Mouse (Mus musculus) heart, postnatal 0 days (tissue): Measurements from ENCODE around the gene Cnga4. TPM values are rescaled to one million over a fixed set of nuclear protein-coding genes. Genes with fewer than 3 reads are reported as not detected.
"Not testable (repeated sequence)": the region's sequence is repeated elsewhere in the genome, so short reads cannot be mapped to it uniquely, and the experiment has no call there.

Experiments used
- ATAC-seq: fragments of 200-750 bp; cut with Nextera tagmentation; 2 replicates; pipeline ENCODE4 v1.8.0; 2017; ENCODE audit warnings: low read depth, moderate number of reproducible peaks, moderate library complexity; ENCODE audit not compliant: insufficient read depth
- DNase-seq: peaks from one replicate; pipeline ENCODE4 v3.0.0-alpha.2; 2016; ENCODE audit warnings: low spot score
- H3K27ac ChIP-seq: fragments of 300-500 bp; sonication (generic); 2 replicates; pipeline ENCODE4 v1.5.1; 2014; ENCODE audit warnings: low read depth, mild to moderate bottlenecking
- H3K27me3 ChIP-seq: fragments of 300-500 bp; sonication (generic); 2 replicates; pipeline ENCODE4 v1.6.1; 2014; ENCODE audit warnings: low read length, mixed read lengths; ENCODE audit not compliant: control insufficient read depth, insufficient read depth
- H3K36me3 ChIP-seq: fragments of 300-500 bp; sonication (generic); replicated peaks from 2 replicates; pipeline ENCODE4 v1.6.1; 2014; ENCODE audit warnings: low read length, mixed read lengths; ENCODE audit not compliant: control insufficient read depth, insufficient read depth
- H3K4me1 ChIP-seq: fragments of 300-500 bp; sonication (generic); 2 replicates; pipeline ENCODE4 v1.6.1; 2014; ENCODE audit warnings: antibody characterized with exemption; ENCODE audit not compliant: control insufficient read depth, insufficient read depth
- H3K4me2 ChIP-seq: fragments of 300-500 bp; sonication (generic); 2 replicates; pipeline ENCODE4 v1.6.1; 2014; ENCODE audit warnings: low read depth, mild to moderate bottlenecking, low read length, moderate library complexity
- H3K4me3 ChIP-seq: fragments of 300-500 bp; sonication (generic); 2 replicates; pipeline ENCODE4 v1.5.1; 2014; ENCODE audit warnings: low read depth, low read length
- H3K9ac ChIP-seq: fragments of 300-500 bp; sonication (generic); replicated peaks from 2 replicates; pipeline ENCODE4 v1.6.1; 2014; ENCODE audit warnings: low read depth, low read length, mixed read lengths
- H3K9me3 ChIP-seq: fragments of 300-500 bp; sonication (generic); replicated peaks from 2 replicates; pipeline ENCODE4 v1.6.1; 2016; ENCODE audit warnings: low read length; ENCODE audit not compliant: control insufficient read depth
- CTCF ChIP-seq: IDR thresholded peaks from 2 replicates; pipeline ENCODE4 v1.5.1; 2016; ENCODE audit warnings: antibody characterized with exemption, control low read depth, low read depth
- EP300 ChIP-seq: IDR thresholded peaks from 2 replicates; pipeline ENCODE4 v1.6.1; 2016; ENCODE audit warnings: antibody characterized with exemption, low read depth
- WGBS: fragments of 180-500 bp; shearing (Covaris S2); extraction: QIAGEN DNeasy Blood & Tissue Kit; methylation state at CpG from one replicate; pipeline ENCODE4 v1.1.7; 2014; 5-methylcytosine and 5-hydroxymethylcytosine counted together
- polyA plus RNA-seq: library from polyadenylated mRNA; unstranded; fragments of >200 nt; fragmentation: Nextera tagmentation; extraction: Ambion mirVana; gene quantifications from 2 replicates; pipeline ENCODE4 v1.2.1, GENCODE M21; 2015
- total RNA-seq: library from RNA; depleted of rRNA; stranded (reverse); fragments of >200 nt; gene quantifications from 2 replicates; pipeline ENCODE4 v1.2.3, GENCODE M21; 2014; ENCODE audit warnings: low replicate concordance; rRNA removed

The Cnga4 gene
- total RNA-seq (not detected in 2 replicates), polyA plus RNA-seq (not detected in 2 replicates)

- ATAC-seq (no peak), DNase-seq (no peak)
- H3K9ac ChIP-seq, result no peak within 1 kb of the TSS
- 69% methylated on average over 5 of the region's 5 CpGs for WGBS
- H3K36me3 ChIP-seq, result no peaks in the 10 kb centered on the region
- no peaks in the 10 kb centered on the region for H3K27me3 ChIP-seq
- no peak within 1 kb of the TSS for H3K4me3 ChIP-seq
- peaks cover 2% of the 10 kb centered on the region; the same call in 1 of the 2 replicates for H3K4me1 ChIP-seq
- no peak within 1 kb of the TSS for H3K27ac ChIP-seq
- H3K4me2 ChIP-seq, result no peak within 1 kb of the TSS
- no peaks in the 10 kb centered on the region for H3K9me3 ChIP-seq
- TF ChIP-seq EP300 (no peak), CTCF (no peak)
Measured at GRCm38 (mm10) chr7:105404268-105404667, at the start of gene Cnga4. Gene Cnga4 (plus strand): TSS chr7:105404568.

GRCm38 (mm10) chr7:105356064-105356463 is 48.3 kb upstream of the Cnga4 start:
- not testable (repeated sequence) for H3K4me3 ChIP-seq, H3K4me1 ChIP-seq, H3K36me3 ChIP-seq, H3K27me3 ChIP-seq, H3K9me3 ChIP-seq, ATAC-seq, H3K9ac ChIP-seq, H3K4me2 ChIP-seq, DNase-seq, H3K27ac ChIP-seq
- no CpG with 5 or more reads among the region's 5 CpGs for WGBS

DNA sequence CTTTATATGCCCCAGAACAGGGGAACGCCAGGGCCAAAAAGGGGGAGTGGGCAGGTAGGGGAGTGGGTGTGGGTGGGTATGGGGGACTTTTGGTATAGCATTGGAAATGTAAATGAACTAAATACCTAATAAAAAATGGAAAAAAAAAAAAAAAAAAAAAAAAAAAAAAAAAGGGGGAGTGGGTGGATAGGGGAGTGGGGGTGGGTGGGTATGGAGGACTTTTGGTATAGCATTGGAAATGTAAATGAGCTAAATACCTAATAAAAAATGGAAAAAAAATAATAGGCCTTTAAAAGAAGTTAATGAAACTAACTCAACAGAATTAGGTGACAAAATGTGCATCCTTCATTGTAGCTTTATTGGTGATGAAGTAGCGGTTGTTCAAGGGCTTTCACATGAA is 47.9 kb upstream of the Cnga4 start:
- not testable (repeated sequence) for H3K4me2 ChIP-seq, ATAC-seq
- 78% methylated on average over 1 of the region's 2 CpGs for WGBS

GRCm38 (mm10) chr7:105361713-105362112 is 42.7 kb upstream of the Cnga4 start:
- H3K36me3 ChIP-seq, result no peaks in the 10 kb centered on the region
- no peaks in the 10 kb centered on the region for H3K27me3 ChIP-seq
- 62% methylated on average over 2 of the region's 2 CpGs for WGBS
- no peak overlapping the region for H3K9ac ChIP-seq
- H3K4me2 ChIP-seq, result no peak overlapping the region
- H3K9me3 ChIP-seq, result no peaks in the 10 kb centered on the region
- TF ChIP-seq EP300 (no peak), CTCF (no peak)
- no peak overlapping the region for H3K27ac ChIP-seq
- ATAC-seq (no peak), DNase-seq (no peak)
- no peaks in the 10 kb centered on the region for H3K4me1 ChIP-seq
- no peak overlapping the region for H3K4me3 ChIP-seq

More for the DNA sequence above, 47.9 kb upstream of the Cnga4 start:
- not testable (repeated sequence) for H3K27me3 ChIP-seq, H3K4me3 ChIP-seq, H3K9me3 ChIP-seq, DNase-seq, H3K9ac ChIP-seq, H3K36me3 ChIP-seq, H3K4me1 ChIP-seq, H3K27ac ChIP-seq

- 82% methylated on average over 5 of the region's 5 CpGs for WGBS
- Histone ChIP-seq H3K9ac (no peak overlapping the region), H3K36me3 (no peaks in the 10 kb centered on the region; the same call in 1 of the 2 replicates), H3K4me2 (no peak overlapping the region), H3K9me3 (no peaks in the 10 kb centered on the region), H3K27me3 (no peaks in the 10 kb centered on the region), H3K27ac (no peak overlapping the region), H3K4me1 (no peaks in the 10 kb centered on the region), H3K4me3 (no peak overlapping the region)
- DNase-seq (no peak), ATAC-seq (no peak)
- TF ChIP-seq CTCF (no peak), EP300 (no peak)
Measured at GRCm38 (mm10) chr7:105367268-105367667, 37.1 kb upstream of the Cnga4 start.

DNA sequence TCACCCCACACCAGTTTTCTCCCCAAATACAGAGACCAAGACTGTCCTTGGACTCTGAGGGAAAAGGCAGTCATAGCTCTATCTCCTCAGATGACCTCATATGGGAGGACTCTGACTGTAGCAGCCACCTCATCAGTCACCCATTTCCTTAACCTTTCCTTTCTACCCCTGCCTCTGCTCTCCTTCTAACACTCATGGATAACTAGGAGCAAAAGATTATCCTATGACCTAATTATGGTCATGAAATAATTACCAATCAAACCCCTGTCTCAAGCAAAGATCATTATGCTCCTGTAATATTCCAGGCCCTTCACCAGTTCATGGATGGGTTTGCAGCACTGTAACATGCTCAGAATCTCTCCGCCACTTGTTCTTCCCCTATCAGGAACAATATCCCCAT is 36.4 kb upstream of the Cnga4 start, which contains the start of gene Olfr692:
Gene Olfr692, plus strand, starts transcription at position 301 of the 400 bp plus-strand sequence.
- Histone ChIP-seq H3K27ac (no peak within 1 kb of the TSS), H3K9ac (no peak within 1 kb of the TSS), H3K4me3 (no peak within 1 kb of the TSS), H3K4me2 (no peak within 1 kb of the TSS), H3K9me3 (no peaks in the 10 kb centered on the region), H3K27me3 (no peaks in the 10 kb centered on the region), H3K36me3 (no peaks in the 10 kb centered on the region; the same call in 1 of the 2 replicates), H3K4me1 (0 out of 2 replicates have a peak, but pooled peaks cover 3% of the 10 kb centered on the region)
- WGBS, result 72% methylated on average over 1 of the region's 1 CpGs
- TF ChIP-seq EP300 (no peak), CTCF (no peak)
- ATAC-seq (no peak), DNase-seq (no peak)
